Mouse (Mus musculus): Measurements from ENCODE around the gene Ankrd9. TPM values are rescaled to one million over a fixed set of nuclear protein-coding genes. Genes with fewer than 3 reads are reported as not detected.
A peak's percentile ranks its signal among the peaks of the same experiment; 100 is the strongest.

The Ankrd9 gene
- total RNA-seq, 2 experiments from 2014 or later = 20.3 to 102 TPM

- DNase-seq = no peak
Observed at GRCm38 (mm10) chr12:110965500-110965899, 13.3 kb downstream of the Ankrd9 start.

GRCm38 (mm10) chr12:110961973-110962372 is 16.9 kb downstream of the Ankrd9 start:
- no peak for DNase-seq

GRCm38 (mm10) chr12:110954351-110954991 is 24.4 kb downstream of the Ankrd9 start:
- DNase-seq = no peak

GRCm38 (mm10) chr12:110953900-110954299 is 24.9 kb downstream of the Ankrd9 start:
- no peak for DNase-seq

GRCm38 (mm10) chr12:110953443-110953842 is 25.4 kb downstream of the Ankrd9 start:
- DNase-seq = no peak

GRCm38 (mm10) chr12:110952628-110953385 is 26.0 kb downstream of the Ankrd9 start:
- no peak for DNase-seq

GRCm38 (mm10) chr12:110951236-110951635 is 27.6 kb downstream of the Ankrd9 start:
- DNase-seq = no peak

- no peak for DNase-seq
Observed at GRCm38 (mm10) chr12:110950151-110950550, 28.7 kb downstream of the Ankrd9 start.

- DNase-seq = no peak
Observed at GRCm38 (mm10) chr12:110949410-110949809, 29.4 kb downstream of the Ankrd9 start.

GRCm38 (mm10) chr12:110948910-110949201 is 30.0 kb downstream of the Ankrd9 start:
- peak; percentile 20 for DNase-seq

GRCm38 (mm10) chr12:110948082-110948909 is 30.5 kb downstream of the Ankrd9 start:
- DNase-seq = no peak

GRCm38 (mm10) chr12:110946216-110946615 is 32.6 kb downstream of the Ankrd9 start:
- DNase-seq = no peak

GRCm38 (mm10) chr12:110940869-110941268 is 38.0 kb downstream of the Ankrd9 start:
- DNase-seq = no peak

GRCm38 (mm10) chr12:110939385-110939784 is 39.5 kb downstream of the Ankrd9 start:
- no peak for DNase-seq

- DNase-seq = no peak
Observed at GRCm38 (mm10) chr12:110937496-110937895, 41.3 kb downstream of the Ankrd9 start.

GRCm38 (mm10) chr12:110935983-110936620 is 42.7 kb downstream of the Ankrd9 start:
- DNase-seq = peak; percentile 80

GRCm38 (mm10) chr12:110932820-110933219 is 46.0 kb downstream of the Ankrd9 start:
- no peak for DNase-seq

Other genes starting within 250 kb of the Ankrd9 start
- gene Wdr20, start 241.1 kb downstream of the Ankrd9 start, total RNA-seq (2021) = 10 to 100 TPM; 20.5 TPM
- gene Mok, start 138.1 kb downstream of the Ankrd9 start, total RNA-seq (2021) = under 1 TPM; 0.21 to 0.25 TPM
- 1 to 10 TPM; 5.0 to 6.4 TPM for gene Zfp839, start 128.8 kb downstream of the Ankrd9 start, total RNA-seq (2021)
- 10 to 100 TPM; 33.0 to 34.6 TPM for gene Cinp, start 89.9 kb downstream of the Ankrd9 start, total RNA-seq (2021)
- 1 to 10 TPM; 2.6 to 3.3 TPM for gene Tecpr2, start 89.8 kb downstream of the Ankrd9 start, total RNA-seq (2021)
- gene Rcor1, start 60.3 kb upstream of the Ankrd9 start, total RNA-seq (2021) = 10 to 100 TPM; 14.3 to 19.4 TPM
- gene Traf3, start 187.3 kb upstream of the Ankrd9 start, total RNA-seq (2021) = 10 to 100 TPM; 20.6 to 26.6 TPM
- under 1 TPM; 0.31 to 0.45 TPM for gene 4930595D18Rik, start 205.5 kb upstream of the Ankrd9 start, total RNA-seq (2021)